Mouse (Mus musculus): ENCODE results near the gene Ttc28. TPM values are rescaled to one million over a fixed set of nuclear protein-coding genes. Genes with fewer than 3 reads are reported as not detected.

Ttc28 gene
- polyA plus RNA-seq, 1 experiment from 2014 or later: 13.9 TPM

GRCm38 (mm10) chr5:110970162-110970780 lies 90.7 kb downstream of the Ttc28 start:
- Histone ChIP-seq H3K27ac (no peak overlapping the region), H3K27me3 (no peaks in the 10 kb centered on the region), H3K9ac (no peak overlapping the region), H3K36me3 (no peaks in the 10 kb centered on the region), H3K4me3 (replicated peaks) (no peak overlapping the region), H3K4me1 (peaks cover 7% of the 10 kb centered on the region; the same call in 1 of the 2 replicates), H3K9me3 (replicated peaks) (no peaks in the 10 kb centered on the region), H3K4me2 (no peak overlapping the region)
- no peak for ATAC-seq (replicated peaks; ENCODE audit: low FRiP score)
- 64% methylated on average over 9 of the region's 9 CpGs for WGBS

DNA sequence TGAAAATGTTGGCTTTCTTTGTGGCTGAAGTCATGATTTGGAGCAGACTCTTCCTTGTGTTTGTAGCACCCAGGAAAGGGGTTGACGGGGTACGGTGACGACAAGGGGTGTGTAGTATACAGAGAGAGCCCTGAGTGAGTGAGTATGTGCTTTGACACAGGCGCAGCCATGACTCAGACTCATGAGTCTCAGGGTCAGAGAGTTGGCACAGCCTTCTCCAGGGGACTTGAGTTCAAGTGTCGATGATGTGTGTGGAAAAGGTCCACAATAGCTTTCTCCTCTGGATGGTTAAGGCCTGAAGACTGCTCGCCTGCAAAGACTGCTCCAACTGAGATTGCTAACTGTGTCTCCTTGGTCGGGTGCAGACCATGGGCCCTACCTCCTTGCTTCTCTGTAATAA lies 97.1 kb downstream of the Ttc28 start:
- 93% methylated on average over 7 of the region's 7 CpGs for WGBS

GRCm38 (mm10) chr5:110977796-110978195 lies 98.2 kb downstream of the Ttc28 start:
- Histone ChIP-seq H3K9me3 (replicated peaks) (no peaks in the 10 kb centered on the region), H3K4me2 (no peak overlapping the region), H3K27me3 (no peaks in the 10 kb centered on the region), H3K9ac (no peak overlapping the region), H3K4me3 (replicated peaks) (no peak overlapping the region), H3K27ac (no peak overlapping the region), H3K36me3 (no peaks in the 10 kb centered on the region), H3K4me1 (peaks cover 24% of the 10 kb centered on the region)
- WGBS: 72% methylated on average over 4 of the region's 4 CpGs
- ATAC-seq (replicated peaks; ENCODE audit: low FRiP score): no peak

More for the DNA sequence above, 97.1 kb downstream of the Ttc28 start:
- H3K4me3 ChIP-seq (replicated peaks): no peak overlapping the region
- ATAC-seq (replicated peaks; ENCODE audit: low FRiP score): no peak
- H3K36me3 ChIP-seq: no peaks in the 10 kb centered on the region
- no peaks in the 10 kb centered on the region for H3K27me3 ChIP-seq
- H3K27ac ChIP-seq: no peak overlapping the region
- H3K9me3 ChIP-seq (replicated peaks): no peaks in the 10 kb centered on the region
- no peak overlapping the region for H3K4me2 ChIP-seq
- no peak overlapping the region for H3K9ac ChIP-seq
- H3K4me1 ChIP-seq: peaks cover 17% of the 10 kb centered on the region

DNA sequence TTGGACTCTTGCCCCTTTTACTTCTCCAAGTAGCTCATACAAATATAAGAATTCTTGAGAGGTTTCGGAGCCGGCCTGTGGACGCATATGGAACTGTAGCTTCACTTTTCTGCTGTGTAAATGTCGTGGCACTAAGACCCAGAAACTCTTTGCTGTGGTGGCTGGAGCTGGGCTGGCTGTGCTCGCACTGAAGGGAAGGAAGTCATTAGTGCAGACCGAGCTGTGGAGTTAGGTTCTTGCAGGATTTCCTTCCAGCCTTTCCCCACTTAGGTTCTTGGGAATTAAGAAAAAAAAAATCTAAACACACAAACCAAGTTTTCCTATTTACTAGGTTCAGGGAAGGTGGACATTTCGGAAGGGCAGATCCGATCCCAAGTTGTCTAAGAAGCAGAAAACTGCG lies 98.9 kb downstream of the Ttc28 start:
- Histone ChIP-seq H3K9me3 (replicated peaks) (no peaks in the 10 kb centered on the region), H3K27me3 (no peaks in the 10 kb centered on the region), H3K27ac (peak overlapping the region; percentile 87), H3K4me1 (peaks cover 26% of the 10 kb centered on the region), H3K36me3 (no peaks in the 10 kb centered on the region), H3K9ac (peak overlapping the region; percentile 66), H3K4me3 (replicated peaks) (peak overlapping the region; percentile 72), H3K4me2 (peak overlapping the region; percentile 67)
- WGBS: 1% methylated on average over 9 of the region's 9 CpGs
- peak; percentile 83 for ATAC-seq (replicated peaks; ENCODE audit: low FRiP score)

DNA sequence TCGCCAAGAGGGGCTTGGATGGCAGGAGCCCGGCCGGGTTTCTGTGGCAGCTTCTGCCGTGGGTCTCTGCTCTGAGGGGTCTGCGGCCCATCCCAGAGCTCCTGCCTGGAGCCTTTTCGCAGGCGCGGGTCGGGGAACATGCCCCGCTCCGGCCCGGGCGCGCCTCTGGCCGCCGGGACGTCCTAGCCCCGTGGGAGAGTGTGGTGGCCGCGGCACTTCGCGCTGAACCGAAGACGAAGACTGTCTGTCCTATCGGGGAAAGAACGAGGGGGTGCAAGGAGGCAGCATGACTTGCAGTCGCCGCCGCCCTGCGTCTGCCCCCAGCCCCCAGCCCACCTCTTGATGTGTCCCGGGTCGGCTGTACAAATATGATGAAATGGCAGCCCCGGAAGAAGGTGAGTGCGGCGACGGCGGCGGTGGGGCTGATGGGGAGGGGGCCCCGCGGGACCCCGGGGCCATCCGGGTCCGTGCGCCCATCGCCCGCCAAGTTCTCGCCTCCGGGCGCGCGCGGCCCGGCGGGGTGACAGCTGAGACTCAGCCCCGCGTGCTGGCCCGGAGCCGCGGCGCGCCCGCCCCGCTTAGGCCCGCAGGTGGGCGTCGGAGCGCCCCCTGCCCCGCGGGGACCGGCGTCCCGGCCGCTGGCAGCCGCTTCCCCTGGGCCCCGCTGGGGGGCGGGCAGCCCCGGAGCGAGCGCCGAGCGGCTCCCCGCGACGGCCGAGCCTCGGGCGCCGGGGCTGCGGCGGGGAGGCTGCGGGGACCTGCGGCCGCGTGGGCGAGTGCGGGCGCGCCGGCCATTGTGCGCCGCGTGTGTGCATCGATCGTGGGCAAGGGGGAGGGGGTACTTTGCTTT lies 99.6 kb downstream of the Ttc28 start:
- WGBS: under 1% methylated on average over 103 of the region's 104 CpGs
- no peaks in the 10 kb centered on the region for H3K36me3 ChIP-seq
- H3K4me2 ChIP-seq: peak overlapping the region; percentile 67
- H3K9me3 ChIP-seq (replicated peaks): no peaks in the 10 kb centered on the region
- H3K9ac ChIP-seq: peak overlapping the region; percentile 66
- no peaks in the 10 kb centered on the region for H3K27me3 ChIP-seq
- peak; percentile 66 for ATAC-seq (replicated peaks; ENCODE audit: low FRiP score)
- H3K4me3 ChIP-seq (replicated peaks): peak overlapping the region; percentile 72
- peak overlapping the region; percentile 87 for H3K27ac ChIP-seq
- H3K4me1 ChIP-seq: peaks cover 33% of the 10 kb centered on the region

- no peaks in the 10 kb centered on the region for H3K27me3 ChIP-seq
- peaks cover 40% of the 10 kb centered on the region for H3K4me1 ChIP-seq
- peak overlapping the region; percentile 87 for H3K27ac ChIP-seq
- under 1% methylated on average over 14 of the region's 14 CpGs for WGBS
- no peak for ATAC-seq (replicated peaks; ENCODE audit: low FRiP score)
- peak overlapping the region; percentile 72 for H3K4me3 ChIP-seq (replicated peaks)
- peak overlapping the region; percentile 66 for H3K9ac ChIP-seq
- H3K4me2 ChIP-seq: peak overlapping the region; percentile 67
- no peaks in the 10 kb centered on the region for H3K36me3 ChIP-seq
- no peaks in the 10 kb centered on the region for H3K9me3 ChIP-seq (replicated peaks)
Observed at GRCm38 (mm10) chr5:110979861-110980346, 100.3 kb downstream of the Ttc28 start.

GRCm38 (mm10) chr5:110980576-110980975 lies 101.0 kb downstream of the Ttc28 start:
- Histone ChIP-seq H3K27ac (0 out of 2 replicates have a peak overlapping the region, but pooled peaks have one; percentile 87), H3K4me2 (peak overlapping the region; percentile 67), H3K27me3 (no peaks in the 10 kb centered on the region), H3K36me3 (no peaks in the 10 kb centered on the region), H3K4me1 (peaks cover 42% of the 10 kb centered on the region), H3K4me3 (replicated peaks) (peak overlapping the region; percentile 72), H3K9ac (peak overlapping the region; percentile 66; the same call in 1 of the 2 replicates), H3K9me3 (replicated peaks) (no peaks in the 10 kb centered on the region)
- no peak for ATAC-seq (replicated peaks; ENCODE audit: low FRiP score)
- WGBS: 12% methylated on average over 5 of the region's 5 CpGs

DNA sequence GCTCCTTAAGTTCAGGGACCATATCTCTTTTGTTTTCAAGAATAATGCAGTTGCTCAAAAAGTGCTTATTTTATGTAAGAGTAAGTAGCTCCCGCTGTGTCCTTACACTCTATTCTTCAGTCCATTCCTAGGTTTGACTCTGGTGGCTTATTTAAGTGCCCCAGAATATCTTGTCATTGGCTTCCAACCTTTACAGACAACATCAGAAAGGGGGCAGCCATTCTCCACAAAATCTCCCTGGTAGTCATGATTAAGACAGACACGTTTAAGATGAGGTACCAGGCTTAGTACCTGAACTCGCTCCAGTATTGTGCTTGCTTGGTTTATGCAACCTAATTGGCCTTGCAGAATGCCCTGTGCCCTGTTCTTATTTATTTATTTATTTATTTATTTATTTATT lies 102.8 kb downstream of the Ttc28 start:
- Histone ChIP-seq H3K27ac (no peak overlapping the region), H3K9me3 (replicated peaks) (no peaks in the 10 kb centered on the region), H3K4me1 (peaks cover 46% of the 10 kb centered on the region), H3K4me2 (0 out of 2 replicates have a peak overlapping the region, but pooled peaks have one; percentile 15), H3K9ac (no peak overlapping the region), H3K36me3 (no peaks in the 10 kb centered on the region), H3K27me3 (no peaks in the 10 kb centered on the region), H3K4me3 (replicated peaks) (peak overlapping the region; percentile 72; the same call in 1 of the 2 replicates)
- 58% methylated on average over 3 of the region's 3 CpGs for WGBS
- ATAC-seq (replicated peaks; ENCODE audit: low FRiP score): no peak

- H3K4me2 ChIP-seq: no peak overlapping the region
- 45% methylated on average over 6 of the region's 6 CpGs for WGBS
- ATAC-seq (replicated peaks; ENCODE audit: low FRiP score): no peak
- no peaks in the 10 kb centered on the region for H3K36me3 ChIP-seq
- no peaks in the 10 kb centered on the region for H3K9me3 ChIP-seq (replicated peaks)
- H3K27me3 ChIP-seq: no peaks in the 10 kb centered on the region
- H3K4me3 ChIP-seq (replicated peaks): no peak overlapping the region
- H3K9ac ChIP-seq: no peak overlapping the region
- H3K27ac ChIP-seq: peak overlapping the region; percentile 45; the same call in 1 of the 2 replicates
- H3K4me1 ChIP-seq: peaks cover 43% of the 10 kb centered on the region
Observed at GRCm38 (mm10) chr5:110984136-110984681, 104.6 kb downstream of the Ttc28 start.

GRCm38 (mm10) chr5:110996835-110997539 lies 117.4 kb downstream of the Ttc28 start:
- no peak overlapping the region for H3K9ac ChIP-seq
- H3K36me3 ChIP-seq: no peaks in the 10 kb centered on the region
- H3K9me3 ChIP-seq (replicated peaks): no peaks in the 10 kb centered on the region
- H3K4me1 ChIP-seq: peaks cover 19% of the 10 kb centered on the region
- no peak overlapping the region for H3K4me3 ChIP-seq (replicated peaks)
- no peak for ATAC-seq (replicated peaks; ENCODE audit: low FRiP score)
- no peak overlapping the region for H3K27ac ChIP-seq
- no peaks in the 10 kb centered on the region for H3K27me3 ChIP-seq
- H3K4me2 ChIP-seq: no peak overlapping the region
- 85% methylated on average over 13 of the region's 13 CpGs for WGBS

GRCm38 (mm10) chr5:110997692-110998091 lies 118.1 kb downstream of the Ttc28 start:
- Histone ChIP-seq H3K4me1 (peaks cover 19% of the 10 kb centered on the region), H3K27ac (no peak overlapping the region), H3K36me3 (no peaks in the 10 kb centered on the region), H3K9me3 (replicated peaks) (no peaks in the 10 kb centered on the region), H3K27me3 (no peaks in the 10 kb centered on the region), H3K4me3 (replicated peaks) (no peak overlapping the region), H3K4me2 (no peak overlapping the region), H3K9ac (no peak overlapping the region)
- 66% methylated on average over 7 of the region's 7 CpGs for WGBS
- no peak for ATAC-seq (replicated peaks; ENCODE audit: low FRiP score)
